Mouse (Mus musculus): ENCODE measurements around the gene 4930467E23Rik.
"Not testable (repeated sequence)": the region's sequence is repeated elsewhere in the genome, so short reads cannot be mapped to it uniquely, and the experiment has no call there.

GRCm38 (mm10) chr8:19691421-19691820 lies 38.0 kb upstream of the 4930467E23Rik start:
- TF ChIP-seq CTCF (IDR thresholded peaks at IDR 0.05; ENCODE audit: low read depth, low read length); POLR2A (IDR thresholded peaks at IDR 0.05; ENCODE audit: borderline replicate concordance, low read depth, low read length): not testable (repeated sequence)

All from bone marrow macrophage, adult 2 months (primary cell).